Mouse (Mus musculus) urinary bladder, postnatal 0 days (tissue): ENCODE data around the gene Wasf1. TPM values are rescaled to one million over a fixed set of nuclear protein-coding genes. Genes with fewer than 3 reads are reported as not detected.

Source experiments
- polyA plus RNA-seq: library from polyadenylated mRNA; unstranded; fragments of >200 nt; fragmentation: Nextera tagmentation; extraction: Ambion mirVana; gene quantifications from 2 replicates; pipeline ENCODE4 v1.2.1, GENCODE M21; 2015

Gene Wasf1
- polyA plus RNA-seq = 2.8 and 2.9 TPM in 2 replicates

GRCm38 (mm10) chr10:40882831-40883643, at the start of gene Wasf1, which contains the start of gene Cdc40:
Wasf1 (plus strand) TSS chr10:40883475.
Cdc40 (minus strand) TSS chr10:40883311.

Other genes starting within 250 kb of the Wasf1 start
- 1.2 and 1.3 TPM in 2 replicates for gene Mettl24, start 200.2 kb upstream of the Wasf1 start, polyA plus RNA-seq
- 10.9 and 11.1 TPM in 2 replicates for gene Cdc40, start 164 bp upstream of the Wasf1 start, polyA plus RNA-seq
- gene Gpr6, start 188.8 kb downstream of the Wasf1 start, polyA plus RNA-seq = not detected in 2 replicates